Mouse (Mus musculus) c-Kit-positive CD71-positive TER-119-negative erythroid progenitor cells, embryonic 14.5 days (primary cell): ENCODE results near the gene Tsks.

Experiments used
- DNase-seq: peaks from one replicate; pipeline ENCODE4 v3.0.0-alpha.2; 2013; ENCODE audit warnings: low read depth

Gene Tsks

DNA sequence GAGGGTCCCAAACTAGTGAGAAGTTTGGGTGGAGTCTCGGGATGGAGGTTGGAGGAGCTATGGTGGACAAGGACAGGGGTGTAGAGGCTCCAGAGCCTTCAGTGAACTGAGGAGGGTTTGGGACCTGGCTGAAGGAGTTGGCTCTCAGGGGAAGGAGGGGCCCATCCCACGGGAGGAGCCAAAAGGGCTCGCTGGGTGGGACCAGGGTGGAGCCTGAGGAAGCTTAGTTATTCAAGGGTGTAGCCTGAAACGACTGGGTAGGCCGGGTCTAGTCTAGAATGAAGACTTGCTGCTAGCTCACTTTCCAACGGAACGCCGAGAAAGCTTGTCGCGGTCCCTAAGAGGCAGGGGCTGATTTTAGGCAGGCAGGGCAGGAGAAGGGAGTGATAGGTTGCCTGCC is 9.0 kb downstream of the Tsks start:
- DNase-seq = peak; percentile 70

GRCm38 (mm10) chr7:44952611-44953306 is 9.8 kb downstream of the Tsks start:
- DNase-seq = peak; percentile 88

GRCm38 (mm10) chr7:44953561-44953960 is 10.6 kb downstream of the Tsks start:
- DNase-seq = no peak

DNA sequence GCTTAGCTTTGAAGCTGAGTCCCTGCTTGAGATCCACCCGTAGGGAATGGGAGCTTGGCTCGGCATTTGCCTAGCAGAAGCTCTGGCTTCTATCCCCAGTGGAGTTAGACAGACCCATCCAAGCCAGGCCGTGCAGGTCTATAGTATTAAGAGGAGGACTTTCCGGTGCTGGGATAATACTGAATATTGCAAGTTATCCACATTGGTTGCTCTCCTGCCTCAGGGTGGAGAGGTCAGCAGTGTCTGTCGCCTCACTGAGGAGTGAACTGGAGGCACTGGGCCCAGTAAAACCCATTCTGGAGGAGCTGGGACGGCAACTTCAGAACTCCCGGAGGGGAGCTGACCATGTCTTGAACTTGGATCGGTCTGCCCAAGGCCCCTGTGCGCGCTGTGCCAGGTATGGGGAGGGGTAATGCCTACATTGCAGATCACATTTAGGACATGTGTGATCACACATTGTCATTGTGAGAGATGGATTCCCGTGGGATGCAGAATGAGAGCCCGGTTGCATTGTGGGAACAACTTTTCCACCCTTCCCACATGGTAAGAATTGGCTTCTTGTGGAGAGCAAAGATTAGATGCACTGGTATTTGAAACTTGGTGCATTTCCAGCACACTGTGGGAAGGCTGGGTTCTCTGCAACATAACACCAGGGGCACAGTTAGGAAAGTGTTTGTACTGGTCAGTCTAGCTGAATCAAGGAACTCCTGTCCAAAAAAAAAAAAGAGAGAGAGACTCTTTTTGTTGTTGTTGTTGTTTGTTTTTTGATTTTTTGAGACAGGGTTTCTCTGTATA is 11.3 kb downstream of the Tsks start:
- no peak for DNase-seq

DNA sequence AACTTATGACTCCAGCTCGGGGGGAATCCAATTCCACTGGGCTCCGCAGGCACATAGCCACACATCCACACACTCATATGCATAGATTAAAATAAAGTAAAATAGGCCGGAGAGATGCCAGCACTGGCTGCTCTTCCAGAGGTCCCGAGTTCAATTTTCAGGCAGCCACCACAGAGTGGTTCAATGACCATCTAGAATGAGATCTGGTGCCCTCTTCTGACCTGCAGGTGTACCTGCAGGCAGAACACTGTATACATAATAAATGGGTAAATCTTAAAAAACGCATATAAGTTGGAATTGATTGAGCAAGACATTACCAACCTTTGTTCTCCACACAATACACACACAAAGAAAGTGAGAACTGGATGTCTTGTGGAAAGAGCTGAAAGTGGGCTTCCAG is 12.6 kb downstream of the Tsks start:
- no peak for DNase-seq

DNA sequence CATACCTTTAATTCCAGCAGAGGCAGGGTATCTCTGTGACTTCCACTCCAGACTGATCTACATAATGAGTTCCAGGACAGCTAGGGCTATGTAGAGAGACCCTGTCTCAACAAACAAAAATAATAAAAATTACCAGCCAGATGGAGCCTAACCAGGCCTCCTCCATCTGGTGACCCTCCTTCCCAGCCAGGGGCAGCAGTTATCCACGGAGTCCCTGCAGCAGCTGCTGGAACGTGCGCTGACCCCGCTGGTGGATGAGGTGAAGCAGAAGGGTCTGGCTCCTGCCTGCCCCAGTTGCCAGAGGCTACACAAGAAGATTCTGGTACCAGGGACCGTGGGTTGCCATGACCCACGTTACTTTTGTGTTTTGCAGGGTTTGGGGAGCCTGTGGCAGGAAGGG is 13.3 kb downstream of the Tsks start:
- DNase-seq = no peak

DNA sequence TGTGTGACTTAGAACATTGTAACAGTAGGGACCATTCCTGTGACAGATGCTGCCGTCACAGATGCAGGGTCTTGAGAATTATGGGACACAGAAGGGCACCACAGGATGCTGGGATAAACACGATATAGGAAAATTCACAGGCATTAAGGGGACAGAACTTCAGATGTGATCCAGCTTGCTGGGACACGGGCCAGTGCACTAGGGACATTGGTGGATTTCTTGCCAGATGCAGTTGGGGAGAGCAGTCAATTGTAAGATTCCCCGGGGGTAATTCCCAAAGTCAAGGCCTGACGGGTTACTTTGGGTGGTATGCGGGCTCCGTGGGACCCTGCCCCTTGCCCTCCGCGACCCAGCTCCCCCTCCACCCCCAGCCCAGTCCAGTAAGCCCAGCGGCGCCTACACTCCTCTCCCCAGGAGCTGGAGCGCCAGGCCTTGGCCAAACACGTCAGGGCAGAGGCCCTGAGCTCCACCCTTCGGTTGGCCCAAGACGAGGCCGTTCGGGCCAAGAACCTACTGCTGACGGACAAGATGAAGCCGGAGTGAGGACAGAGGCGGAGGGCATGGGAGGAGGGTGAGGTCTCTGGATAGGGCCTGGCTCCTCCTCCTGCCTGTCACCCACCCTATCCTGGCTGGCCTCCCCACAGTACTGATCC is 14.3 kb downstream of the Tsks start:
- DNase-seq = no peak

DNA sequence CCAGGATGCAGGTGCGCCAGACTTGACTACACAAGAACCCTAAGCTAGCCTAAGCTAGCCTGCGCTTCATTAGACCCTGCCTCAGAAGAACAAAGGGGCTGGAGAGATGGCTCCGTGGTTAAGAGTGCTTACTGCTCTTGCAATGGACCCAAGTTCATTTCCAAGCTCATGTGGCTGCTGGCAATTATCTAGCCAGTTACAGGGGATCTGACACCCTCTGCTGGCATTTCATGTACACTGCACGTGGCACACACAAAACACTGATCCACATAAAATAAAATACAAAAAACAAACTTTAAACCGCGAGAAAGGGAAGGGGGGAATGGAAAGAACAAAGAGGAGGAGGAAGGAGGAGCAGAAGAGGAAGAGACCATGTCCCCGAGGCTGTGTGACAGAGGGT is 15.2 kb downstream of the Tsks start:
- DNase-seq = no peak

- DNase-seq = no peak
These were observed 16.3 kb downstream of the Tsks start for GRCm38 (mm10) chr7:44959281-44959680.

DNA sequence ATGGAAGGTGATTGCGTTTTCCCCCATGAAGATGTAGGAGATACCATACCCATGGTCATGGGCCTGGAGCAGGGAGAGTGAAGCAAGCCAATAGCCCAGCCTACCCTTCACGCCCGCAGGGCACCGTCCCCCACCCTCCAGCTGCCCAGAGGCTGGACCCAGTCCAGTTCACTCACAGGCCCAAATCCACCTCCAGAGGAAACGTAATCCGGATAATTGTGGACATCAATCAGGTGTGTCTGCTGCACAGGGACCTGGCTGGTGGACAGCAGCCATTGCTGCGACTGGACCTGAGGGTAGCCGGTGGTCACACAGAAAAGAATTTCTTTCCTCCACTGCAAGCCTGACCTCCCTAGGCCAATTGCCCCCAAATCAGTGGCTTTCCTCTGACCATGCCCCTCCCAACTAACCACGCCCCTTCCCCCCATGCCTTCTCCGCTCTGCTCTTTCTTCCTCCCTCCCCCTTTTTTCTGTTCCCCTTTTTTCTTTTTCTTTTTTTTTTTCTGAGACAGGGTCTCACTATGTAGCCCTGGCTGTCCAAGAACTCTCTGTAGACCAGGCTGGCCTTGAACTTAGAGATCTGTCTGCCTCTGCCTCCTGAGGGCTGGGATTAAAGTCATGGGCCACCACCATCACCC is 17.0 kb downstream of the Tsks start:
- no peak for DNase-seq

DNA sequence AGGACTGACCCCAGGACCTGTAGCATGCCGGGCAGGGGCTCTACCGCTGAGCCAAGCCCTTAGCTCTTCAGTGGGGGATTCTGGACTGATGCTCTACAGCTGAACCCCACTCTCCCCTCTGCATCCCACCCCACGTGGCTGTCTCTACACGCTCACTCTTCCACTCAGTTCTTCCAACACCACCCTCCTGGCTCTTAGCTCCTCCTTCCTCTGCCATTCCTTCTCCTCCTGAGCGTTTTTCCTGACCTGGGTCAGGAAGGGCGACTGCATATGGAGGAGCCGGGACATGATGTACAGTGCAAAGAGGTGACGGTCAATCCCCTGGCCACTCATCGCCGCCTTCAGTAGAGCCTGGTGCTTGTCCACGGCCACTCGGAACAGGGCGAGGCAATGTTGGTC is 17.5 kb downstream of the Tsks start:
- no peak for DNase-seq

- no peak for DNase-seq
These were observed 19.3 kb downstream of the Tsks start for GRCm38 (mm10) chr7:44962337-44962736.

- no peak for DNase-seq
These were observed 19.8 kb downstream of the Tsks start for GRCm38 (mm10) chr7:44962831-44963230.

- no peak for DNase-seq
These were observed 22.0 kb downstream of the Tsks start for GRCm38 (mm10) chr7:44964990-44965389.

DNA sequence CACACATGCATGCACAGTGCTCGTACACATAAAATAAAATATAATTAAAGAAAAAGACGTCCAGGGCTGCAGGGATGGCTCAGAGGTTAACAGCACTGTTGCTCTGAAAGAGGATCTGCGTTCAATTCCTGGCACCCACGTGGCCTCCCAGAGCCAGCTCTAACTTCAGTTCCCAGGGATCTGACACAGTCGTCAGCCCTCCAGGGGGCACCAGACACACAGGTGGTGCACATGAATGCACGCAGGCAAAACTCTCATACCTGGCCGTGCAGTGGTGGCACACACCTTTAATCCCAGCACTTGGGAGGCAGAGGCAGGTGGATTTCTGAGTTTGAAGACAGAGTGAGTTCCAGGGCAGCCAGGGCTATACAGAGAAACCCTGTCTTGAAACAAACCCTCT is 23.0 kb downstream of the Tsks start:
- DNase-seq = no peak

DNA sequence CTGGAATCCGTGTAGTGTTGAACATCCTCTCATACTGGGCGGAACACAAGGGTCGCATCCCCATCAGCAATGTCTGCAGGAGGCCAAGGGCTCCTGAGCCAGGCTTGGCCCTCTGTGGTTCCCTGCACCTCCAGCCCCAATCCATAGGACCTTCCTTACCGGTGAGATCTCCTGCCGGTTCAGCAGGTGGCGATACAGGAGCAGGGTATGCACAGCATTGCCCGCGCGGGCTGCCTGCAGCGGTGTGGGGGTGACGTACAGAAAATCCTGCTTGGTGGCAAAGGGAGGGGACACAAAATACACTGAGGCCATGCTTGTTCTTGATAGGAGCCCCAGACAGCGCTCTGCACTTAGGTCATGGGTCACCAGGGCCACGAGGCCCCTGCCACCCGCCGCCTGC is 23.6 kb downstream of the Tsks start:
- no peak for DNase-seq

DNA sequence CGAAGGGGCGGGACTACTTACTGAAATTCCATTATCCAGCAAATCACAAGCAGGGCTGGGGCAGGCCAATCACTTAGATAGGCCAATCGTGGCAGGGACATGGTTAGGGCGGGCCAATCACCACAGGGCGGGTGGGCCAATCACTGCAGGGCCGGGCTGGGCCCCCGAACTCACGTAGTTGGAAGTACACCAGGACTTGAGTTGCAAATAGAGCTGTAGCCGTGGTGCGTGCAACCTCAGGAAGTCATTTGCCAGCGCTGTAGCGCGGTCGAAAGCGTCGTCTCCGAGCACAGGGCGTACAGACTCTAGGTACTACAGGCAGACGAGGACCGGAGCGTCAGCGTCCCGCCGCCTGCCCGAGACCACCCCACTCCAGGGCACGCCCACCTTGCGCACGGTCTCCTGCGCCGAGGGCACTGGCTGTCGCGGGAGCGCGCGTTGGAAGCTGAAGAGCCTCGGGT is 27.3 kb downstream of the Tsks start:
- DNase-seq = peak; percentile 58

GRCm38 (mm10) chr7:44971142-44971541 is 28.1 kb downstream of the Tsks start:
- no peak for DNase-seq

DNA sequence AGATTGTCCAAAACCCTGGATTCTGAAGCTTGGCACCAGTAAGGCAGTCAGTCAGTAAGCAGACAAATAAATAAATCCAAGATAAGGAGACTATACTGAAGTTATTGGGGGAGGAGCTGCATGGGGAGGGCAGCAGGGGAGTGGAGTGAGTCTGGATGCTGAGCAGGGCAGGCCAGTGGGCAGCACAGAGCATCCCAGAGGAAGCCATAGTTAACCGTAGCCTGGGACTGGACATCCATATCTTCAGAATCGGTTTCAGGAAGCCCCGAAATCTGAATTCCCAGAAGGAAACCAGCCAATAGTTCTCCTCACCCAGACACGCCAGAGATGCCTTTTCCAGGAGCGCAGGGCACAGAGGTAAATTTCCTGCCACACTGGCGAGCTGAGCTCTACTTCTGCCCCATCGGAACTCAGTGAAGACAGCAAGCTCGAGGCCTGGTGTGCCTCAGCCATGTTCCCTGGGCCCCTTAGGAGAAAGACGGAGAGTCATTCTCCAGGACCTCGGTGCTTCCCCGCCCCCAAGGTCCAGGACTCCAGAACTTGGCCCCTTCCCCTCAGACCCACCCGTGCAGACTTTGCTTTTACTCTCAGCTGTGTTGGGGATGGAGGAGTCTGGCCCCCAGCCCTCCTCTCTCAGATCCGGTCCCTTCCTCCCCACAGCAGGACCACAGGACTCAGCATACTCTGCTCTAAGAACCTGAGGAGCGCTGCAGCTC is 30.6 kb downstream of the Tsks start:
- DNase-seq = no peak

- DNase-seq = peak; percentile 86
These were observed 31.5 kb downstream of the Tsks start, which contains the start of gene Cpt1c for GRCm38 (mm10) chr7:44974383-44975116. TSS of gene Cpt1c (minus strand) at chr7:44974851.

- DNase-seq = no peak
These were observed 32.1 kb downstream of the Tsks start for GRCm38 (mm10) chr7:44975117-44975419.
